Mouse (Mus musculus) intestine, postnatal 0 days (tissue): ENCODE measurements around the gene Gramd1c. TPM values are rescaled to one million over a fixed set of nuclear protein-coding genes. Genes with fewer than 3 reads are reported as not detected.

Experiments
- ATAC-seq: fragments of 200-750 bp; cut with Nextera tagmentation; 2 replicates; pipeline ENCODE4 v1.8.0; 2017; ENCODE audit warnings: mild to moderate bottlenecking, moderate TSS enrichment, moderate library complexity
- H3K27ac ChIP-seq: fragments of 300-500 bp; sonication (generic); 2 replicates; pipeline ENCODE4 v1.5.1; 2014; ENCODE audit warnings: mild to moderate bottlenecking, low read depth, low read length, moderate library complexity
- H3K27me3 ChIP-seq: fragments of 300-500 bp; sonication (generic); replicated peaks from 2 replicates; pipeline ENCODE4 v1.6.1; 2014; ENCODE audit warnings: low read length, mixed read lengths; ENCODE audit not compliant: control insufficient read depth, insufficient read depth
- H3K36me3 ChIP-seq: fragments of 300-500 bp; sonication (generic); 2 replicates; pipeline ENCODE4 v1.6.1; 2014; ENCODE audit warnings: mild to moderate bottlenecking, moderate library complexity; ENCODE audit not compliant: control insufficient read depth, insufficient read depth
- H3K4me1 ChIP-seq: fragments of 300-500 bp; sonication (generic); replicated peaks from 2 replicates; pipeline ENCODE4 v1.6.1; 2014; ENCODE audit warnings: antibody characterized with exemption, low read length, mixed read lengths; ENCODE audit not compliant: control insufficient read depth, insufficient read depth
- H3K4me2 ChIP-seq: fragments of 300-500 bp; sonication (generic); replicated peaks from 2 replicates; pipeline ENCODE4 v1.6.1; 2014; ENCODE audit warnings: low read depth, mild to moderate bottlenecking, moderate library complexity
- H3K4me3 ChIP-seq: fragments of 300-500 bp; sonication (generic); 2 replicates; pipeline ENCODE4 v1.5.1; 2014; ENCODE audit warnings: low read depth, low read length
- H3K9ac ChIP-seq: fragments of 300-500 bp; sonication (generic); 2 replicates; pipeline ENCODE4 v1.6.1; 2014; ENCODE audit warnings: mild to moderate bottlenecking, low read depth, low read length
- H3K9me3 ChIP-seq: fragments of 300-500 bp; sonication (generic); 2 replicates; pipeline ENCODE4 v1.6.1; 2016; ENCODE audit warnings: mixed run types; ENCODE audit not compliant: control insufficient read depth
- CTCF ChIP-seq: sonication (generic); IDR thresholded peaks from 2 replicates; pipeline ENCODE4 v1.5.1; 2016; ENCODE audit warnings: low read depth, mild to moderate bottlenecking, control low read depth, antibody characterized with exemption, moderate library complexity
- WGBS: fragments of 180-500 bp; shearing (Covaris S2); extraction: QIAGEN DNeasy Blood & Tissue Kit; methylation state at CpG from one replicate; pipeline ENCODE4 v1.1.7; 2014; 5-methylcytosine and 5-hydroxymethylcytosine counted together
- polyA plus RNA-seq: library from polyadenylated mRNA; unstranded; fragments of >200 nt; fragmentation: Nextera tagmentation; extraction: Ambion mirVana; gene quantifications from 2 replicates; pipeline ENCODE4 v1.2.1, GENCODE M21; 2015

Gramd1c gene
- polyA plus RNA-seq, 1 experiment from 2014 or later: 7.0 TPM

DNA sequence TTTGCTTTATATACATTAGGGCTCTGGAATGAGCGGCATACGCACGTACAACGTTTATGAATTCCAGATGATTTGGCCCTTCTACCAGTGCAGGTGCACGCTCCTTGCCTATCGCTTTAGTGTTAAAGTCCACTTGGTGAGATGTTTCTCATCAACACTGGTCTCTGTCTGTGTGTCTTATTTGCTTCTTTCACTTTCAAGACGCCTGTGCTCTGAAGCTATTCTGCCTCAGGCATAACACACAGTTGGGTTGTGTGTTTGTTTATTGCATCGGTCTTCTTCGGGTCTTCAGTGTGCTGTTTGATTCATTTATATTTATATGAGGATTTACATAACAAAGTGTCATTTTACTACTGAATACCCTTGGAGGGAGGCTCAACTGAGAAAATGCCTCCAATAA is 36.3 kb downstream of the Gramd1c start:
- no peaks in the 10 kb centered on the region for H3K9me3 ChIP-seq
- H3K4me1 ChIP-seq: 0 out of 2 replicates have a peak, but pooled peaks cover 7% of the 10 kb centered on the region
- WGBS: 54% methylated on average over 9 of the region's 9 CpGs
- peak overlapping the region; percentile 41 for H3K4me2 ChIP-seq
- no peak for TF ChIP-seq CTCF
- no peak overlapping the region for H3K27ac ChIP-seq
- no peak overlapping the region for H3K4me3 ChIP-seq
- no peak; the same call in 1 of the 2 replicates for ATAC-seq
- no peak overlapping the region for H3K9ac ChIP-seq
- no peaks in the 10 kb centered on the region for H3K27me3 ChIP-seq
- H3K36me3 ChIP-seq: no peaks in the 10 kb centered on the region

- peak overlapping the region; percentile 41 for H3K4me2 ChIP-seq
- no peak overlapping the region for H3K27ac ChIP-seq
- TF ChIP-seq CTCF: no peak
- no peaks in the 10 kb centered on the region for H3K9me3 ChIP-seq
- no peak overlapping the region for H3K4me3 ChIP-seq
- H3K36me3 ChIP-seq: no peaks in the 10 kb centered on the region
- H3K27me3 ChIP-seq: no peaks in the 10 kb centered on the region
- ATAC-seq: no peak
- 62% methylated on average over 6 of the region's 6 CpGs for WGBS
- H3K4me1 ChIP-seq: 0 out of 2 replicates have a peak, but pooled peaks cover 7% of the 10 kb centered on the region
- H3K9ac ChIP-seq: no peak overlapping the region
Observed at GRCm38 (mm10) chr16:44026210-44026609, 36.9 kb downstream of the Gramd1c start.

GRCm38 (mm10) chr16:44018986-44019548 is 44.1 kb downstream of the Gramd1c start:
- Histone ChIP-seq H3K9me3 (no peaks in the 10 kb centered on the region), H3K4me2 (no peak overlapping the region), H3K27ac (no peak overlapping the region), H3K4me3 (no peak overlapping the region), H3K27me3 (no peaks in the 10 kb centered on the region), H3K36me3 (no peaks in the 10 kb centered on the region), H3K9ac (no peak overlapping the region), H3K4me1 (no peaks in the 10 kb centered on the region)
- no peak for TF ChIP-seq CTCF
- no peak for ATAC-seq
- WGBS: 64% methylated on average over 2 of the region's 2 CpGs

DNA sequence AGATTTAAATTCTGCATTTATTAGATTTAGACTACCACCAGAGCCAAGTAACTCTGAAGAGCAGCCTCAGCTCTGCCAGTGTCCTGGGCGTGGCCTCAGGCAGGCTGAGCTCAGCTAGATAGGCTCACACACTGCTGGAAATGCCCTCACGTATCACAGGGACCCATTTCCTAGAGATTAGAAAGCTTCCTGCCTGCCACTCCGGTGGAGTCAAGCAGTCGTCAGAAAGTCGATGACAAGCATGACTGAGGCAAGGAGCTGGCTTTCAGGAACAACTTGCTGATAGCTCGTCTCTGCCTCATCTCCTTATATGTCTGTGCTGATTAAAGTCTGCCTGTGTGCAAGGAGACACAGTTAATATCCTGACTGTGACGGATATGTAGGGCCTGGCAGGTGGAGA is 44.8 kb downstream of the Gramd1c start:
- Histone ChIP-seq H3K4me2 (peak overlapping the region; percentile 50), H3K36me3 (no peaks in the 10 kb centered on the region), H3K4me3 (no peak overlapping the region), H3K27ac (peak overlapping the region; percentile 24; the same call in 1 of the 2 replicates), H3K4me1 (no peaks in the 10 kb centered on the region), H3K9me3 (no peaks in the 10 kb centered on the region), H3K27me3 (no peaks in the 10 kb centered on the region), H3K9ac (no peak overlapping the region)
- peak; percentile 86 for ATAC-seq
- WGBS: 15% methylated on average over 7 of the region's 7 CpGs
- TF ChIP-seq CTCF: no peak

GRCm38 (mm10) chr16:44017707-44018106 is 45.4 kb downstream of the Gramd1c start:
- no peak overlapping the region for H3K4me3 ChIP-seq
- no peaks in the 10 kb centered on the region for H3K36me3 ChIP-seq
- no peaks in the 10 kb centered on the region for H3K27me3 ChIP-seq
- WGBS: 74% methylated on average over 4 of the region's 4 CpGs
- H3K9me3 ChIP-seq: no peaks in the 10 kb centered on the region
- peak; percentile 63 for ATAC-seq
- no peak for TF ChIP-seq CTCF
- no peaks in the 10 kb centered on the region for H3K4me1 ChIP-seq
- no peak overlapping the region for H3K27ac ChIP-seq
- H3K9ac ChIP-seq: no peak overlapping the region
- no peak overlapping the region for H3K4me2 ChIP-seq

DNA sequence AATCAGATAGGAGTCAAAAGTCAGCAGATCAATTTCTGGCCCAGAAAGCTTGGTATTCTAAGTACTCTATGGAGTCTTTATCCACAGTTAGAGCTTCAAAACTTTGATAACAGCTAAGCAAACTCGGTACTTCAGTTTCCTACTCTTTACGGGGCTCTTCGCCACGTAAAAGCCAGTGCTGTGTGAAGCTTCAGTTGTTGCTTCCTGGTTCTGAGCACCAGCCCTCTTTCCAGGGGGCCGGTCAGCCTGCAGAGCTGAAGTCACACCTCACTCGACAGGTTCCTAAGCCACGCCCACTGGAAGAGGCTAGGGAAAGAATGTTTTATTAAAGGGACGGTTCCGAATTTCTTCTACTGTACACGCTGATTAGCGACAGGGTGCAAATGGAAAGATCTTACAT is 47.0 kb downstream of the Gramd1c start:
- 0 out of 2 replicates have a peak, but pooled peaks cover 4% of the 10 kb centered on the region for H3K36me3 ChIP-seq
- no peaks in the 10 kb centered on the region for H3K27me3 ChIP-seq
- H3K27ac ChIP-seq: no peak overlapping the region
- H3K4me3 ChIP-seq: peak overlapping the region; percentile 39
- H3K4me1 ChIP-seq: no peaks in the 10 kb centered on the region
- ATAC-seq: peak; percentile 82
- no peak for TF ChIP-seq CTCF
- peak overlapping the region; percentile 59 for H3K4me2 ChIP-seq
- H3K9ac ChIP-seq: peak overlapping the region; percentile 55
- 11% methylated on average over 11 of the region's 11 CpGs for WGBS
- no peaks in the 10 kb centered on the region for H3K9me3 ChIP-seq
